Mouse (Mus musculus) C2C12 (cell line): ENCODE measurements at regions not wholly inside any gene's neighbourhood (a gene's known extent, or its start where the extent isn't known, plus 50 kb on each side); places are given as distances from the start of the nearest gene placed in this dataset.

ENCODE experiments used
- CEBPB ChIP-seq: IDR thresholded peaks from one replicate; pipeline ENCODE4 v1.6.1; 2011; ENCODE audit warnings: low read depth, mild to moderate bottlenecking, control low read depth, moderate library complexity
- CTCF ChIP-seq: IDR thresholded peaks from one replicate; pipeline ENCODE4 v1.5.1; 2011; ENCODE audit not compliant: control insufficient read depth, insufficient read depth, insufficient read length
- MAX ChIP-seq: IDR thresholded peaks from one replicate; pipeline ENCODE4 v1.6.1; 2011; ENCODE audit warnings: mild to moderate bottlenecking, control low read depth
- MYOD1 ChIP-seq: IDR thresholded peaks from one replicate; pipeline ENCODE4 v1.6.1; 2011; ENCODE audit warnings: low read depth; ENCODE audit not compliant: control insufficient read depth, insufficient read length
- MYOG ChIP-seq: IDR thresholded peaks from one replicate; pipeline ENCODE4 v1.6.1; 2011; ENCODE audit not compliant: control insufficient read depth, insufficient read length; ENCODE audit errors: extremely low read depth
- USF1 ChIP-seq: IDR thresholded peaks from one replicate; pipeline ENCODE4 v1.6.1; 2011; ENCODE audit warnings: low read depth, mild to moderate bottlenecking, control low read depth, moderate library complexity

DNA sequence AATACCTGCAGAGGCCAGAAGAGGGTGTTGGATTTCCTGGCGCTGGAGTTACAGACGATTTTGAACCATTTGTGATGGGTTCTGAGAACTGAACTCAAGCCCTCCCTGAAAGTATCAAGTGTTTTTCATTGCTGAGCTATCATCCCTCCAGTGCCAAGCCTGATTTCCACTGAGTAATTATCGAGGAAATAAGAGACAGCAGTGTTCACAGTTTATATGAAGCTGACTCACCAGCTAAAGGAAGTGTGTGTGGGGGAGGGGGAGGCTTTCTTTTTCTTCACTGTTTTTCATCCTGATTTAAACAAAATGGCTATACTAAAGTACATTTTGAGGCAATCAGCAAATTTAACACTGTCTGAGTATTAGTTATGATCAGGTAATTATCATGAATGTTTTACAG is 227.4 kb upstream of the Tmem132c start:
- TF ChIP-seq CTCF: no peak
- TF ChIP-seq MAX: no peak
- no peak for TF ChIP-seq MYOD1
- TF ChIP-seq CEBPB: no peak
- TF ChIP-seq USF1: no peak
- no peak for TF ChIP-seq MYOG
